Mouse (Mus musculus) stomach, embryonic 16.5 days (tissue): ENCODE data around the gene Ilf2. TPM values are rescaled to one million over a fixed set of nuclear protein-coding genes. Genes with fewer than 3 reads are reported as not detected.

Source experiments
- ATAC-seq: fragments of 200-750 bp; cut with Nextera tagmentation; 2 replicates; pipeline ENCODE4 v1.8.0; 2017; ENCODE audit warnings: moderate number of reproducible peaks, moderate TSS enrichment; ENCODE audit not compliant: insufficient read depth, low FRiP score
- H3K27ac ChIP-seq: fragments of 300-500 bp; sonication (generic); 2 replicates; pipeline ENCODE4 v1.5.1; 2014; ENCODE audit warnings: low read length
- H3K27me3 ChIP-seq: fragments of 300-500 bp; sonication (generic); 2 replicates; pipeline ENCODE4 v1.6.1; 2014; ENCODE audit warnings: low read length, control low read depth, mixed read lengths; ENCODE audit not compliant: control insufficient read depth, insufficient read depth
- H3K36me3 ChIP-seq: fragments of 300-500 bp; sonication (generic); 2 replicates; pipeline ENCODE4 v1.6.1; 2014; ENCODE audit warnings: low read length; ENCODE audit not compliant: control insufficient read depth, insufficient read depth
- H3K4me1 ChIP-seq: fragments of 300-500 bp; sonication (generic); 2 replicates; pipeline ENCODE4 v1.6.1; 2014; ENCODE audit warnings: low read length, control low read depth, mixed read lengths; ENCODE audit not compliant: control insufficient read depth, insufficient read depth
- H3K4me2 ChIP-seq: fragments of 300-500 bp; sonication (generic); 2 replicates; pipeline ENCODE4 v1.6.1; 2014; ENCODE audit warnings: low read depth, low read length, mixed read lengths
- H3K4me3 ChIP-seq: fragments of 300-500 bp; sonication (generic); replicated peaks from 2 replicates; pipeline ENCODE4 v1.5.1; 2014; ENCODE audit warnings: mild to moderate bottlenecking, low read length
- H3K9ac ChIP-seq: fragments of 300-500 bp; sonication (generic); 2 replicates; pipeline ENCODE4 v1.6.1; 2014; ENCODE audit warnings: low read length
- H3K9me3 ChIP-seq: fragments of 300-500 bp; sonication (generic); replicated peaks from 2 replicates; pipeline ENCODE4 v1.6.1; 2016; ENCODE audit warnings: low read length, control low read depth; ENCODE audit not compliant: control insufficient read depth
- WGBS: fragments of 180-500 bp; shearing (Covaris S2); extraction: QIAGEN DNeasy Blood & Tissue Kit; methylation state at CpG from one replicate; pipeline ENCODE4 v1.1.7; 2014; 5-methylcytosine and 5-hydroxymethylcytosine counted together
- polyA plus RNA-seq: library from polyadenylated mRNA; unstranded; fragments of >200 nt; fragmentation: Nextera tagmentation; extraction: Ambion mirVana; gene quantifications from 2 replicates; pipeline ENCODE4 v1.2.1, GENCODE M21; 2015

The Ilf2 gene
- polyA plus RNA-seq, 1 experiment from 2014 or later: 147 TPM

DNA sequence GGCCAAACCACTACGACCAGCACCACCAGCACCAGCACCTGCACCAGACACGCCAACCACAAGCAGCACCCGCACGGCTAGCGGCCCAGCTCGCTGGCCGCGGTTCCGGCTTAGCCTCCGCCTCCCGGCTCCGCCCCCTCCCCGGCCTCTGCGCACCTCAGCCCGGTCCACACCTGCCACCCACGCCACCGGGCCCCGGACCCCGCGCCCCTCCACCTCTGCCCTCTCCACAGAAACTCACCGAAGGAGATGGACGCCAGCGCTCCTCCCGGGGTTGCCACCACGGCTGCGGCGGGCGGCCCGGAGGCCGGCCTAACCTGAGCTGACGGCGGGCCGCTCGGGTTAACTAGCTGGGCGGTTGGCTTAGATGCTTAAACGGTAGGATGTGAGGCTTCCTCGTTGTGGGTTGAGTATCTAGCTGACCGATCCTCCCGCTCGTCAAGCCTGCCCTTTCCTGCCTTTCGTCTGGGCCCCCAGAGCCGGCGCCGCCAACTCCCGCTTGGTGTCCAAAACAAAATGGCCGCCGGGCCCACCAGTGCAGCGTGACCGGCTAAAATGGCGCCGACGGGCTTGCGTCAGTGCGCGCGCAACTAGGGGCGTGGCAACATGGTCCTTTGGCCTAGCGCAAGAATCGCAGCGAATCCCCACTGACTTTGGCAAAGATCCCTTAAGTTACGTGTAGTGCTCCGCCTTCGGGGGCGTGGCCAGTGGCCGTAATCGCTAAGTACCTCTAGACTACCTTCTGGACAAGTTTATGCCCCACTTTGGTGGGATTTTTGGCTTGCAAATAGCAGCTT is 33.2 kb downstream of the Ilf2 start, which contains the start of gene Chtop:
Gene Chtop (minus strand): TSS at position 549 of the 797 bp plus-strand sequence.
- Histone ChIP-seq H3K4me2 (peak within 1 kb of the TSS; percentile 72), H3K9ac (peak within 1 kb of the TSS; percentile 100), H3K27ac (peak within 1 kb of the TSS; percentile 96), H3K27me3 (0 out of 2 replicates have a peak, but pooled peaks cover 3% of the 10 kb centered on the region), H3K9me3 (no peaks in the 10 kb centered on the region), H3K36me3 (peaks cover 15% of the 10 kb centered on the region; the same call in 1 of the 2 replicates), H3K4me3 (peak within 1 kb of the TSS; percentile 97), H3K4me1 (peaks cover 21% of the 10 kb centered on the region)
- ATAC-seq: peak; percentile 94
- under 1% methylated on average over 64 of the region's 66 CpGs for WGBS

GRCm38 (mm10) chr3:90509747-90510123 is 33.8 kb downstream of the Ilf2 start:
- 0 out of 2 replicates have a peak, but pooled peaks cover 3% of the 10 kb centered on the region for H3K27me3 ChIP-seq
- no peaks in the 10 kb centered on the region for H3K9me3 ChIP-seq
- H3K4me2 ChIP-seq: peak overlapping the region; percentile 47
- H3K36me3 ChIP-seq: peaks cover 15% of the 10 kb centered on the region; the same call in 1 of the 2 replicates
- WGBS: 22% methylated on average over 2 of the region's 2 CpGs
- H3K27ac ChIP-seq: peak overlapping the region; percentile 31; the same call in 1 of the 2 replicates
- ATAC-seq: no peak
- peak overlapping the region; percentile 37 for H3K9ac ChIP-seq
- peaks cover 21% of the 10 kb centered on the region for H3K4me1 ChIP-seq
- peak overlapping the region; percentile 97 for H3K4me3 ChIP-seq

- H3K36me3 ChIP-seq: peaks cover under 1% of the 10 kb centered on the region; the same call in 1 of the 2 replicates
- ATAC-seq: no peak
- peaks cover 23% of the 10 kb centered on the region for H3K4me1 ChIP-seq
- 86% methylated on average over 5 of the region's 5 CpGs for WGBS
- H3K4me2 ChIP-seq: no peak overlapping the region
- H3K9ac ChIP-seq: no peak overlapping the region
- H3K9me3 ChIP-seq: no peaks in the 10 kb centered on the region
- H3K4me3 ChIP-seq: no peak overlapping the region
- 0 out of 2 replicates have a peak, but pooled peaks cover 3% of the 10 kb centered on the region for H3K27me3 ChIP-seq
- no peak overlapping the region for H3K27ac ChIP-seq
Measured at GRCm38 (mm10) chr3:90512276-90512675, 36.4 kb downstream of the Ilf2 start.

- H3K4me2 ChIP-seq: peak overlapping the region; percentile 92
- 76% methylated on average over 9 of the region's 9 CpGs for WGBS
- H3K4me3 ChIP-seq: peak overlapping the region; percentile 50
Measured at GRCm38 (mm10) chr3:90512948-90513642, 37.2 kb downstream of the Ilf2 start.

DNA sequence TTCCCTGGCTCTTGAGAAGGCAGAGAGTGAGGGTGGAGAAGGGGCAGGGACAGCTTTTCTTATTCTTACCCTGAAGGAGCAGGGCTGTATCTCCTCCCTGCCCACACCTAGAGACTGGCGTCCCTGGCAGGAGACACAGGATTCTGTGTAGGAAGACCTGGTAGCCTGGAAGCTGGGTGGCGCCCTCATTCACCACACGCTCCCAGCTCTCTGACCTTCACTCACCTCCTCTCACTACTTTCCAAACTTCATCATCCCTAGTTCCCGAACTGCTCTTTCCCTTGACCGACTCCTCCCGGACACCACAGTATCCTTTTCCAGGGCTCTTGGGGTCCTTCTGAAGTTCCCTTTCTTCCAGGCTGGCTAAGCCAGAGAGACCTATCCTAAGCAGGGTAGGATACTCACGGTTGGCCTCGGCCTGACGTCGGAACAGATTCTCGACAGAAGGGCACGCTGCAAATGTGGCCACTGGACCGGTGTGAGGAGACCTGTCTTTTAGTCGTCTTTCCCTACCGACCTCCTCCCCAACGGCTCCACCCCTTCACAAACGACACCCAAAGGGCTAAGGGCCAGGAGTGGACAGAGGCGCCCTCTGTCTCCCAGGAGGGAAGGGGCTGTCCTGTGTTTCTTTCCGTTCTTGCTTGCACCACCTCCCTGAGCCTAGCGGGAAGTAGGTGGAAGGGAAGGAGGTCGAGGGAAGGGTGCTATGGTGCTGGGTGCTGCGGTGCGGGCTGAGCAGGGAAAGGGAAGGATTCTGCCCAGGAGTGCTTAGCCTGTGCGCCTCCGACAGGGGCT is 38.1 kb downstream of the Ilf2 start, which contains the start of the genes S100a1 and S100a13:
Gene S100a1 (minus strand): TSS at position 597 of the 795 bp plus-strand sequence.
Gene S100a13 (plus strand): TSS at position 640 of the 795 bp plus-strand sequence.
- Histone ChIP-seq H3K27ac (peak within 1 kb of the TSS; percentile 76), H3K4me1 (peaks cover 13% of the 10 kb centered on the region), H3K27me3 (0 out of 2 replicates have a peak, but pooled peaks cover 3% of the 10 kb centered on the region), H3K36me3 (no peaks in the 10 kb centered on the region), H3K9ac (peak within 1 kb of the TSS; percentile 73), H3K4me3 (peak within 1 kb of the TSS; percentile 50), H3K4me2 (peak within 1 kb of the TSS; percentile 92), H3K9me3 (no peaks in the 10 kb centered on the region)
- ATAC-seq: peak; percentile 63
- 4% methylated on average over 25 of the region's 25 CpGs for WGBS

More at GRCm38 (mm10) chr3:90512948-90513642, 37.2 kb downstream of the Ilf2 start:
- no peak for ATAC-seq
- H3K9ac ChIP-seq: peak overlapping the region; percentile 73; the same call in 1 of the 2 replicates
- 0 out of 2 replicates have a peak, but pooled peaks cover 3% of the 10 kb centered on the region for H3K27me3 ChIP-seq
- no peaks in the 10 kb centered on the region for H3K36me3 ChIP-seq
- H3K9me3 ChIP-seq: no peaks in the 10 kb centered on the region
- no peak overlapping the region for H3K27ac ChIP-seq
- peaks cover 14% of the 10 kb centered on the region for H3K4me1 ChIP-seq

- H3K27me3 ChIP-seq: 0 out of 2 replicates have a peak, but pooled peaks cover 3% of the 10 kb centered on the region
- WGBS: 0% methylated on average over 10 of the region's 10 CpGs
- peak overlapping the region; percentile 50 for H3K4me3 ChIP-seq
- H3K9me3 ChIP-seq: no peaks in the 10 kb centered on the region
- H3K27ac ChIP-seq: peak overlapping the region; percentile 76
- H3K4me2 ChIP-seq: peak overlapping the region; percentile 92
- H3K4me1 ChIP-seq: peaks cover 13% of the 10 kb centered on the region
- H3K9ac ChIP-seq: peak overlapping the region; percentile 73
- peak; percentile 80 for ATAC-seq
- H3K36me3 ChIP-seq: no peaks in the 10 kb centered on the region
Measured at GRCm38 (mm10) chr3:90514691-90515090, 38.8 kb downstream of the Ilf2 start.

- no peak for ATAC-seq
- Histone ChIP-seq H3K9ac (peak overlapping the region; percentile 73), H3K27ac (peak overlapping the region; percentile 76; the same call in 1 of the 2 replicates), H3K9me3 (no peaks in the 10 kb centered on the region), H3K4me3 (peak overlapping the region; percentile 50), H3K4me1 (peaks cover 13% of the 10 kb centered on the region), H3K4me2 (peak overlapping the region; percentile 92), H3K36me3 (no peaks in the 10 kb centered on the region), H3K27me3 (0 out of 2 replicates have a peak, but pooled peaks cover 3% of the 10 kb centered on the region)
- WGBS: 47% methylated on average over 1 of the region's 1 CpGs
Measured at GRCm38 (mm10) chr3:90515242-90515641, 39.3 kb downstream of the Ilf2 start.

GRCm38 (mm10) chr3:90515789-90516188 is 39.9 kb downstream of the Ilf2 start:
- Histone ChIP-seq H3K4me2 (peak overlapping the region; percentile 92; the same call in 1 of the 2 replicates), H3K27me3 (0 out of 2 replicates have a peak, but pooled peaks cover 3% of the 10 kb centered on the region), H3K9me3 (no peaks in the 10 kb centered on the region), H3K36me3 (no peaks in the 10 kb centered on the region), H3K4me3 (no peak overlapping the region), H3K27ac (no peak overlapping the region), H3K4me1 (peaks cover 13% of the 10 kb centered on the region), H3K9ac (no peak overlapping the region)
- ATAC-seq: no peak
- 92% methylated on average over 4 of the region's 4 CpGs for WGBS
